Comparison of ENCODE assay signal across 22 mouse cellular contexts in the genomic region with DNA sequence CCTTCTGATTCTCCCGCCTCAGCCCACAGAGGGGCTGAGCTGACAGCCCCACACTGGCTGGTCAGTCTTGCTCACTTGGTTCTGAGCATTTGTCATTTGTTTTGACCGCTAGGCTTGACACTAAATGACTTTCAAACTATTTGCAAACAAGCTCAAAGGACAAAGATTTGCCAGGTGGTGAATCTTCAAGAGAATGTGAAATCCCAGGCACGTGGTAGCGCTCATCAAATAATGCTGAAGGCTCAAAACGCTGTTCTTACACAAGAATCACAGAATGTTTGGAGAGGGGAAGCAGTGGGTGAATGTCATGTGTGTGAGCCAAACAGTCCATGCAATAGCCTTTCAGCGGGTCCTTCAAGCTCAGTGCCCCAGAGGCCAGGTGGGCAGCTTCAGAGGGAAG. TPM values are rescaled to one million over a fixed set of nuclear protein-coding genes. Genes with fewer than 3 reads are reported as not detected.
DNase-seq lines count a peak whose midpoint lies in the region; ATAC-seq lines count a peak whose summit lies in the region.
"Had no signal": no experiment of that assay in that cellular context is flagged by ENCODE, and none has a peak within 500 bp of the region (broad histone marks: within the 10 kb centered on the region; RNA-seq: fewer than 3 reads in every experiment).

No protein-coding gene starts in this region.

- no peaks in the 10 kb centered on the region for H3K9me3 ChIP-seq in kidney, embryonic 14.5 days (ENCODE audit: control insufficient read depth, low read length)
- H3K9me3 ChIP-seq: forebrain, embryonic 10.5 days; hindbrain, embryonic 12.5 days; midbrain, embryonic 15.5 days; neural tube, embryonic 13.5 days had no signal

- no peak overlapping the region for H3K27ac ChIP-seq in kidney, embryonic 14.5 days (ENCODE audit: low read depth, low read length)
- H3K27ac ChIP-seq: forebrain, embryonic 10.5 days; hindbrain, embryonic 12.5 days; left cerebral cortex, adult 2 months; macrophage; midbrain, embryonic 15.5 days; neural tube, embryonic 13.5 days had no signal

- no peak overlapping the region for H3K4me3 ChIP-seq in kidney, embryonic 14.5 days (ENCODE audit: low read length)
- H3K4me3 ChIP-seq: forebrain, embryonic 10.5 days; hindbrain, embryonic 12.5 days; left cerebral cortex, adult 2 months; midbrain, embryonic 15.5 days; myocyte; neural tube, embryonic 13.5 days had no signal

- no peaks in the 10 kb centered on the region for H3K27me3 ChIP-seq in kidney, embryonic 14.5 days (ENCODE audit: control insufficient read depth, insufficient read depth, low read length)

- H3K9ac ChIP-seq in kidney, embryonic 14.5 days (ENCODE audit: low read depth, low read length): no peak overlapping the region
- H3K9ac ChIP-seq: hindbrain, embryonic 12.5 days; lung, embryonic 14.5 days; midbrain, embryonic 15.5 days; neural tube, embryonic 13.5 days had no signal

- H3K4me2 ChIP-seq in kidney, embryonic 14.5 days (replicated peaks; ENCODE audit: low read depth, low read length): no peak overlapping the region
- H3K4me2 ChIP-seq: hindbrain, embryonic 12.5 days; lung, embryonic 14.5 days; midbrain, embryonic 15.5 days; neural tube, embryonic 13.5 days had no signal

- 61% methylated on average over 6 of the region's 6 CpGs for WGBS in kidney, embryonic 14.5 days

- peak; percentile 70 for DNase-seq in kidney, adult 9 months
- DNase-seq in lung, postnatal 10 days: peak; percentile 28
- DNase-seq in lung, postnatal 36 days: no peak
- DNase-seq in kidney, postnatal 14 days: peak; percentile 41
- DNase-seq in yolk sac, embryonic 10.5 days (ENCODE audit: low spot score): peak; percentile 20
- DNase-seq in spleen, postnatal 14 days (ENCODE audit: low spot score in 2 of 2): no peak
- DNase-seq in ovary, adult 18-20 months (ENCODE audit: low spot score): no peak
- DNase-seq: adrenal gland, adult 8-10 months; cerebellum, adult 18-20 months; cerebellum, postnatal 14 days; gastrocnemius, postnatal 36 days; lung, embryonic 14.5 days had no signal

- H3K4me1 ChIP-seq in kidney, embryonic 14.5 days (ENCODE audit: control insufficient read depth, insufficient read depth, low read length): peaks cover 29% of the 10 kb centered on the region

- H3K36me3 ChIP-seq in kidney, embryonic 14.5 days (ENCODE audit: control insufficient read depth, insufficient read depth, low read length): peaks cover 21% of the 10 kb centered on the region

- ATAC-seq in kidney, embryonic 14.5 days (ENCODE audit: low FRiP score, low TSS enrichment): no peak
- ATAC-seq: forebrain, embryonic 16.5 days; intestine, postnatal 0 days; midbrain, embryonic 15.5 days had no signal

RNA-seq across cellular contexts. Expression of gene Zfp467, which starts 11.0 kb away (rescaled TPM):
- polyA plus RNA-seq in kidney, embryonic 14.5 days (2014; fragmentation: Nextera tagmentation; extraction: Ambion mirVana): 27.8 and 31.4 TPM in 2 replicates

RNA-seq across cellular contexts. Expression of gene Sspo, which starts 13.4 kb away (rescaled TPM):
- polyA plus RNA-seq in kidney, embryonic 14.5 days (2014; fragmentation: Nextera tagmentation; extraction: Ambion mirVana): 0.17 and 0.53 TPM in 2 replicates
- polyA plus RNA-seq: macrophage had no signal

RNA-seq across cellular contexts. Expression of gene Krba1, which starts 39.3 kb away (rescaled TPM):
- 16.0 and 23.4 TPM in 2 replicates for polyA plus RNA-seq in kidney, embryonic 14.5 days (2014; fragmentation: Nextera tagmentation; extraction: Ambion mirVana)

Comparison
In these comparisons a context has a peak if more than half of its experiments do, and no peak if none do; other contexts are left out.
1. DNase-seq: peak in kidney, adult 9 months (single experiment), lung, postnatal 10 days (single experiment), kidney, postnatal 14 days (single experiment) and yolk sac, embryonic 10.5 days (single experiment); none in lung, postnatal 36 days (single experiment), spleen, postnatal 14 days (0 of 2) and ovary, adult 18-20 months (single experiment).